Mouse (Mus musculus): Measurements from ENCODE around the gene Pik3c2g.
"Not testable (repeated sequence)": the region's sequence is repeated elsewhere in the genome, so short reads cannot be mapped to it uniquely, and the experiment has no call there.

Pik3c2g gene

DNA sequence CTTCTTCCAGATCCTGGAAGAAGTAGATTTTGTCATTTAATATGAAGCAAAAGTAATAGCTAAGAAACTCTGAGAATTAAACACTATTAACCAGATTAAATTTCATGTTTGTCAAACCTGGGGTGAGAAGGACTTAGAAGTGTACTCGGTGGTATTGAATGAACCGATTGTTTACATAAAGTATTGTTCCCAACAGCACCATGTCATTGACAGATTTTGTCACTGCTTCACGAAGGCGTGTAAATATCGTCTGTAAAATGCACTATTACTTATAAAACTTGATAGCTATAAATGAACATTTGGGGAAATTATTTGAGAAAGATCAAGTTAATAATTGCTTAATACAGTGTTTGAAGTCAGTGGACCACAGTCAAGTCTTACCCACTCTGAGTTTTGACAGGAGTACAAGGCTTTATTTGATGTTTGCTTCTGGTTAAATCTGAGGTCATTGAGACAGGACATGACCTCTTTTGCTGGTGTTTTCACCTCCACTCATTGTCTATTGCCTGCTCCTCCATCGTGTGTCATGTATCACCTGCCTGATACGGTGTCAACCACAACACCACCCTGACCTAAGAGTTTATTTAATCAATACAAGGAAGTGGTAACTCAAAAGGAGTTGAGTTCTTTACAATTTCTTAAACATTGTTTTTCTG, 260.0 kb downstream of the Pik3c2g start:
- DNase-seq: no peak

- no peak for DNase-seq
These were observed 262.9 kb downstream of the Pik3c2g start for GRCm38 (mm10) chr6:139849931-139850330.

DNA sequence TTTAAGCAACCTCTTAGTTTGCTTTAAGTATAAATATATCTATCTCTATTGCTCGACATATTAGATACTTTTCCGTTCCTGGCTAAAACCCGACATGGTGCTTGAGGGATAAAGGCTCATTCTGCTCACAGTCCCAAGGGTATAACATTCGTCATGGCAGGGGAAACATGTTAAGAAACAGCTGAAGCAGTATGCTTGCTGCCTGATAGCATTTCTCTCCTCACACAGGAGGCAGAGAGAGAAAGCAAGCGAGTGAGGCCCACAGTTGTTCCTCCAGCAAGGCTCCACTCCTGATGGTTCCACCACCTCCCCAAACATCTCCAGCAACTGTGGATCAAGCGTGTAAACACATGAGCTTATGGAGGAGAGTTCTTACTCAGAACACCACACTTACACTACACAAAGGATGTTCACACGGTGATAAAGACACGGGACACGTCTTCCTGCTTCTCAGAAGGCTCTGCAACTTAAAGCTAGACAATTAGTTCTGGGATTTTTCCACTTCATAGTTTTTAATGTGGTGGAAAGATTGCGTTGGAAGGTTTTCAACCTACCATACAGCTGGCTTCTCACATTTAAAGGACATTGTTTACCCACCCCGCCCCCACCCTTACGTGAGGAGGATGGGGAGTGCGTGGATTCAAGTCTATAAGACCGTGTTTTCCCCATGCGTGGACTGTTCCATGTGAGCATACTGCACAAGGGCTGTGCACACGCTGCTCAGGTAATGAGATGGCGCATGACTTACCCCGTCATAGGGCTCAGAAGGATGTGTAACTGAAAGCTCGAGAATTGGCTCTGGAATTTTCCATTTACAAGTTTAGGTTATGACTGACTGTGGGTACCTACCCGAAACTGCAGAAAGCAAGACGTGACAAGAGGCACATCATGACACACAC, 264.9 kb downstream of the Pik3c2g start:
- no peak for DNase-seq

DNA sequence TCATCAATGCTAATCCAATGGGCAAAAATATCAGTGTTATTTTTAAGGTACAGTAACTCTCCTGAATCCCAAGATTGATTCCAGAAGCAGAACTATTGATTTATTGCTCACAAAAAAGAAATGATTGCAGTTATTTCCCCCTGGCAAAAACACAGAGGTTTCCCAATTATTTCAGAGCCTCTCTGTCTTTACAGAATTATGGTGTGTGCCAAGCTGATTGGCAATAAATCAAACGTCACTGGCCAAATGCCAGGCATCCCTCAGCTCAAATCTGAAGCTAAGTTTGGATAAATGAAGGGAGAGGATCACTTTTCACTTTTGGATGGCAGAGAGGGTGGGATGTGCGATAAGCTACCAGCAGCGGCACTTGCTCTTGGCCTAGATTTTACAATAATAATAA, 265.8 kb downstream of the Pik3c2g start:
- DNase-seq: no peak

DNA sequence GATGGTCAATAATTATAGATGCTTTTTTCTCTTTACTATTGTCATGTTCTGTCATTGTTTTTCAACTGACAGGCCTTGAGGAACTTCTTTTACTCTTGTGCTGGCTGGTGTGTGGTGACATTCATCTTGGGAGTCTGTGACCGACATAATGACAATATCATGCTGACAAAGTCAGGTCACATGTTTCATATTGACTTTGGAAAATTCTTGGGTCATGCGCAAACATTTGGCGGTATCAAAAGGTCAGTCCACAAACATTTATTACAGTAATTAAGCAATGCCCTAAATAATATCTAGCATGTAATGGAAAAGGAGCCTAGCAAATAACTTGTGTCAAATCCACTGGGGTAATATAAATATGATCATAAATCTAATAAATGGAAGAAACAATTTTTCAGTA, 273.1 kb downstream of the Pik3c2g start:
- DNase-seq: no peak

- DNase-seq: no peak
These were observed 274.5 kb downstream of the Pik3c2g start for GRCm38 (mm10) chr6:139861534-139861933.

DNA sequence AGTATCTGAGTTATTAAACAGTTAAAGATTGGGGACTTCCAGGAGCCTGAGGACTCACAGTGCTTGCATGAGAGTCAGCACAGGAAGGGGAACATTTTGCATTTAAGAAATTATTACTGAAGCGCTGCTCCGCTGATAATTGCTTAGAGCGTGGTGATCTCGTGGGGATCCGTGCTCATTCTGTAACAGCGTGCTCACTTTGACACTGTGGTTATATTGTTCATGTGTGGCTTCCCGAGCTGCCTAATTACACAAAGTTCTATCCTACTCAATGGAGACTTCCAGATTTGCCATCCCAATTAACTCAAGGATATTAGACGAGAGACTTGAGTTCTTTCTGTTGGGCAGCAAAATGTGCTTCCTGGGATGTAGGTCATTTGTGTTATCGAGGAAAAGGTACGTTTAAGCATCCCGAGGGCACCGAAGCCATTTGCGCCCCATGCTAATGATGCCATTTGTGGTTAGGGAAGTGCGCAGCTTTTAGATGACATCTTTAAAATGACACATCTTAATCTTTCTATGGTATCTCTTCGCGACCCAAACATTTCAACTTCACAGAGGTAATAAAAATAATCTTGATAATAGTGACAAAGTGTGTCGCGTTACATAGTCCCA, 278.1 kb downstream of the Pik3c2g start:
- DNase-seq: no peak

GRCm38 (mm10) chr6:139874418-139875176, 287.6 kb downstream of the Pik3c2g start:
- DNase-seq: peak; percentile 10 to 20

- no peak for DNase-seq
These were observed 289.7 kb downstream of the Pik3c2g start for GRCm38 (mm10) chr6:139876691-139877090.

DNA sequence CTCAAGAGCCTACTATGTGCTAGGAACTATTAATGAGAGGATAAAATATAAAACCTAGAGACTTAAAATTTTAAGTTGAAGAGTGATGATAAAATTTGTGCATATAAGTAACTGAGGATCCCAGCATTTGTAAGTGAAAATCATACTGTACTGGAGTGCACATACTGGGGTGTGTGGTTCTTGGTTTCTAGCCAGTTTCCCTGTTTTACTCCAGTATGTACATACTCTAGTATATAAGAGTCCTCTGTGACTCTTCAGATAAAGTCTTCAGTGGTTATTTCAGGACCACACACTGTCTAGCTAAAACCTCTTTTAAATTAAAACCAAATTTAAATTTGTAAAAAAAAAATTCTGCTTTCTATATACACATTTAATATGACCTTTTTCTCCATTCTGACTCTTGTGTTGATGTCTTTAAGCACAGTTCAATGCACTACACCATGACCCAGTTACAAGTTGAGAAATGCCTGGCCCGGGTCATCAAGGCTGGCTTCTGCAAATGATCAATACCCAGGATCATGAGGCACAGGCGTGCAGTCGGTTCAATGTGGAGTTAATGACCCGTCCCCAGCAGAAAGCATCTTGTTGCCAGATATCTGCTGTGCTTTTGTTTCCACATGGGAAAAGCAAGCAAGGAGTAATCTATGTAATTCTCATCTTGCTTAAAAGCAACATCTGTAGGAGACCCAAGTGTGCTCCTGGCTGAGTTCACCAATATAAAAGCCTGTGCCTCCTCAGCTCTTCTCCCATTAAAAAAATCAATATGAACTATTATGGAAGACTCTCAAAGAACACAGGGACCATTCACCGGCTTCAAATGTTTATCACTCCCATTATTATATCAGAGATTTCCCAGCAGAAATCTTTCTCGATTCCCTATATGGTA, 290.7 kb downstream of the Pik3c2g start:
- no peak for DNase-seq

- no peak for DNase-seq
These were observed 291.3 kb downstream of the Pik3c2g start for GRCm38 (mm10) chr6:139878362-139878696.

- DNase-seq: no peak
These were observed 295.1 kb downstream of the Pik3c2g start for GRCm38 (mm10) chr6:139882076-139882475.

DNA sequence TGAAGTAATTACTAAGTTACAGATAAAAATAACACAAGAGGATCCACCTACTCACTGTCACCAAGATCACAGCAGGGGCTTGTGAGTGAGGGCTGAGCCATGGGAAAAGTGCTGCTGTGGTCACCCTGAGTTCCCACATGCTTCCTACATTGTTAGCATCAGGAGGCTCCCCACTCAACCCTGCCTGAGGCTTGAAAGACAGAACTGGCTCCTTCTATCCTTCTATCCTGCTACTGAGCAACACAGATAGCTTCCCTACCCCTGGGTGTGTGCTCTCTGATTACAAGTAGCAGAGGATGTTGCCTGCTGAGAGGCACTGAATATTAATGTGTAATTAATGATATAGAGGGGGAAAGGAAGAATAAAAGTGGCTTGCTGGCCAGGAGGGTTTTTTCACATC, 300.2 kb downstream of the Pik3c2g start:
- no peak for DNase-seq

DNA sequence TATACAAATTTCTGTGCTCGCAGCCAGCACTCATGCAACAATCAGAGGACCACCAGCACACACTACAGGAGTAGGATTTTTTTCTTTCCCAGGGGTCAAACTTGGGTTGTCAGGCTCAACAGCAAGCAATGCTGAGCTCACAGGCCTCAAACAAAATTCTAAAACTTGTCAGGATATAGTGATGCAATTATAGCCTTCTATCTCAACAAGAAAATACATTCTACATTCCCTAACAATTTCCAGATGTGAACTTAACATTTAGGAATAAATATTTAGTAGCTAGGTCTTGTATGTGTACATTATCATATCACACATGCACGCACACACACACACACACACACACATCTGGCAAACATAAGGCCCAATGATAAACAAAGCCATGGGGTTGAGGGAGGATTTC, 308.6 kb downstream of the Pik3c2g start:
- no peak for DNase-seq

DNA sequence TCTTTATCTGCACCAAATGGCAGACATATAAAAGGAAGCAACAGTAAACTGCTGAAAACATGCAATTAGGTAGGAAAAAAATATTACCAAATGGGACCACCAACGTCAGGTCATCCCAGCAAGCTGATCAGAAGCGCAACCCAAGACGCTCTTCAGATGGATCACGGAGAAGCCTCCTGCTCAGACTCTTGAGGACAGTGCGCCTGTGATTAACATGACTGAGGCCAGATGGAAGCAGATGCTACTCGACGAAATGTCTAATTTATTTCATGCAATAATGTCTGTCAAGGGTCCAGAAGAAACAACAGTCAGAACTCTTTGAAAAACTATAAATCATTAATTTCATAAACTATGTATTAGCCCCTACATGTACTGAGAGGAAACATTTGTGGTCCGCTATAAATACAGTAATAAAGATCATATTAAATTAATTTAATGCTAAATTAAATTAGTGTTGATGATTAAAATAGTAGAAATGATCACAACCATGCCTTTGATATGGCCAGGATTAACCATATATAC, 312.7 kb downstream of the Pik3c2g start:
- no peak for DNase-seq

DNA sequence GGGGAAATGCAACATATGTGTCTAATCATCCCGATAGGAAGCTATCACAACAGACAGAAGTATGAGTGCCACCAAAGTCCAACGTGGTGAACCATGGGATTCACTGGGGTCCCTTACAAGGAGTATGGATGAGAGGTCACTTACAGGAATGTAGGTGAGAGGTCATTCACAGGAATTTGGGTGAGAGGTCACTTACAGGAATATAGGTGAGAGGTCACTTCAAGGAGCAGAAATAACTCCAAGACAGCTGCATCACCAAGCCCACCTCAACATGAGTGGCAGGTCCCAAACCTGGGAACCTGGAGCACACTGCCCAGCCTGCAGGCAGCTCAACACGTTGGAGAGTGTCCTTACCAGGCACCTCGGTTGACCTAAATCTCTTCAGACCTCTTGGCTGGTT, 314.8 kb downstream of the Pik3c2g start:
- DNase-seq: no peak

- DNase-seq: no peak
These were observed 320.1 kb downstream of the Pik3c2g start for GRCm38 (mm10) chr6:139907138-139907537.

DNA sequence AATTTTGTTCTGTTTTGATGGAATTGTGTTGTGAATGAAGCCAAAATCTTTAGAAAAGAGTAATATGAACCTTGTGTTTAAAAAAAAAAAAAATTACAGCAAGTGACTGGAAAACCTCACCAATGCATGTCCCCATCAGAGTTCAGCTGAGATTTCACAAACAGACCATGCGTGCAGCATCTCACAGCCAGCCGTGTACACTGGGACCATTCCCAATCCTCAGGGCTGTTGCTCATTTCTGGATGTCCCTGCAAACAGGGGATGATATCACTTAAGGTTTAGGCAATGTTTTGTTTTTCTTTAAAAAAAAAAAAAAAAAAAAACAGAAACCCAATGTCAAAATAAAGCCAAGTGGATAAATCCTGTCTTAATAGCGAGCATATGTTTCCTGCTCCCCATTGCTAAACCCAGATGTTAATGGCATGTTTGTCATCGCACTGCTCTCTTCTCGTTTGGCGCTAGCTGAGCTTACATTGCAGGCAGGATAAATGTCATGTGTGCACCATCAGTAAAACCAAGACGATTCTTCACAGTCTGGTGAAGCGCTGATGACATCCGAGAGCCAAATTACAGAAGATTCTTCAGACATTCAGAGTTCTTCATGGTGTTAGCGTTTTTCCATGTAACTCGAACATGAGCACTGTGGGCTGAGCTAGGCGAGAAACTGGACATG, 322.1 kb downstream of the Pik3c2g start:
- DNase-seq: no peak

DNA sequence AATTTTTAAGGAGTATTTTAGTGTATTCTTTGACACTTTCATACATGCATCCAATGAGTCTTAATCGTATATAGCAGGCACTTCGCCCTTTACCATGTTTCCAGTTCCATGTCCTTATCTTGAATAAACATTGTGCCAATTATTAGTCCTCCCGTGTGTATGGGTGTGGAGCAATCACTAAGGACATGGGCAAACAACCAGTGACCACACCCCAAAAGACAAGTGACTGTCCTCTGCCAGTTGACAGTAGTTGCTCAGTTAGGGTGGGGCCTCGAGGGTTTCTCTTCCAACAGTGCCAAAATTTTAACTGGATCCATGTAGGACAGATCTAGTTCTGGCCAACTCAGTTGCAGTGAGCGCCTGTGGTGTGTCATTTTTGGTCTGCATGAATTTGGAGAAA, 341.7 kb downstream of the Pik3c2g start:
- DNase-seq: no peak

DNA sequence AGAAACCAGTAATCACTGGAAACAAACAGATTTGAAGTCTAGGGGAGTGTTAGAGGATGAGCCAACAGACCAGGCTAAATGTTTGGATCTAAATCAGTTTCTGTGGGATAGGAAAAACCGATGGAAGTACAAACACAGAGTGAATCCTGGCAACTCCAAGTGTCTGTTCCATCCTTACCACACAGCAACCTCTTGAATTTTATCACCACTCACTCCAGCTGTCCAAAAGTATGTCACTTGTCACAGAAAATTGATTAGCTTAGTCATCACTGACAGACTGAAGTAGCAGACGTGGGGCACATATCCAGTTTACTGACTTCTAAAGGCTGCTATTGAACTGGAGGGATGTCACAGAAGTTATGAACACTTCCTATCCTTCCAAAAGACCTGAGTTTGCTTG, 347.8 kb downstream of the Pik3c2g start:
- DNase-seq: no peak

GRCm38 (mm10) chr6:139937581-139937980, 350.6 kb downstream of the Pik3c2g start:
- DNase-seq: not testable (repeated sequence)
